In the genomic region with DNA sequence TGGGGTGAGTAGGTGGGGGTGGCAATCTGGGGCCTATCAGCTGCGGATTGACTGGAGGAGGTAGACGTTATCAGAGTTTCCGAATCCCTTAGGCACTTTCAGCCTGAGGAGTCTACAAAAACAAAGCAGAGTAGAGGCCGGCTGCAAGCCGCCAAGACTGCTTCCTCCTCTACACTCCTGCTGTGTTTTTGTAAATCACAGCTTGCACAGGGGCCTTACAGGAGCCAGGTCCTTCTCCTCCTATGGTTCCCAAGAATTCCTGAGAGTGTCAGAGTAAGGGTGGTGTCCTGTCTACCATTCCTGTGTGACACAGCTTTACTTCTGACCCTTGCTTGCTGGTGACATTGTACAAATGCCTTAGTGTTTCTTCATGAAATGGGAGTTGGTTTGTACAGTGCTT, we compare ENCODE assay signal across 20 mouse cellular contexts. TPM values are rescaled to one million over a fixed set of nuclear protein-coding genes. Genes with fewer than 3 reads are reported as not detected.
"Had no signal": no experiment of that assay in that cellular context is flagged by ENCODE, and none has a peak within 500 bp of the region (broad histone marks: within the 10 kb centered on the region; RNA-seq: fewer than 3 reads in every experiment).

No protein-coding gene starts in this region.

- H3K4me2 ChIP-seq: lung, embryonic 14.5 days; midbrain, embryonic 12.5 days; neural tube, embryonic 12.5 days; stomach, embryonic 15.5 days had no signal

- H3K27me3 ChIP-seq: midbrain, embryonic 12.5 days; neural tube, embryonic 12.5 days; stomach, embryonic 15.5 days had no signal

- H3K4me3 ChIP-seq: midbrain, embryonic 10.5 days; midbrain, embryonic 12.5 days; neural tube, embryonic 12.5 days; stomach, embryonic 15.5 days had no signal

- ATAC-seq: midbrain, embryonic 16.5 days had no signal

- H3K27ac ChIP-seq: midbrain, embryonic 10.5 days; midbrain, embryonic 12.5 days; neural tube, embryonic 12.5 days; stomach, embryonic 15.5 days; stomach, postnatal 0 days had no signal

- H3K36me3 ChIP-seq: midbrain, embryonic 10.5 days; midbrain, embryonic 12.5 days; neural tube, embryonic 12.5 days; stomach, embryonic 15.5 days had no signal

- H3K9me3 ChIP-seq: stomach, embryonic 15.5 days had no signal

- DNase-seq: lung, adult 18-20 months; lung, embryonic 14.5 days; lung, postnatal 10 days; lung, postnatal 4 days; midbrain, embryonic 14.5 days; right cerebral cortex, postnatal 14 days; thymus, adult 2 months; thymus, postnatal 25 days; thymus, postnatal 4 days had no signal

- H3K9ac ChIP-seq: lung, embryonic 14.5 days; midbrain, embryonic 12.5 days; neural tube, embryonic 12.5 days; stomach, embryonic 15.5 days had no signal

- H3K4me1 ChIP-seq: neural tube, embryonic 12.5 days; stomach, embryonic 15.5 days had no signal

RNA-seq across cellular contexts. Expression of gene Cyp2b10, which starts 32.6 kb away (rescaled TPM):
- total RNA-seq: megakaryocyte, adult 5-6 weeks; megakaryocyte-erythroid progenitor cell, adult 5-6 weeks; monocyte, adult 5-6 weeks had no signal
- polyA plus RNA-seq: lung, embryonic 14.5 days; midbrain, embryonic 10.5 days; midbrain, embryonic 12.5 days; midbrain, embryonic 14.5 days; midbrain, embryonic 16.5 days; neural tube, embryonic 12.5 days; neural tube, embryonic 14.5 days; stomach, embryonic 15.5 days; testis, adult 2 months had no signal

RNA-seq across cellular contexts. Expression of gene Cyp2s1, which starts 48.1 kb away (rescaled TPM):
- total RNA-seq: megakaryocyte, adult 5-6 weeks; megakaryocyte-erythroid progenitor cell, adult 5-6 weeks; monocyte, adult 5-6 weeks had no signal
